Mouse (Mus musculus): ENCODE measurements around the gene Olfr1208. TPM values are rescaled to one million over a fixed set of nuclear protein-coding genes. Genes with fewer than 3 reads are reported as not detected.

Gene Olfr1208
- polyA plus RNA-seq (2012; rRNA removed): not detected in 2 replicates

DNA sequence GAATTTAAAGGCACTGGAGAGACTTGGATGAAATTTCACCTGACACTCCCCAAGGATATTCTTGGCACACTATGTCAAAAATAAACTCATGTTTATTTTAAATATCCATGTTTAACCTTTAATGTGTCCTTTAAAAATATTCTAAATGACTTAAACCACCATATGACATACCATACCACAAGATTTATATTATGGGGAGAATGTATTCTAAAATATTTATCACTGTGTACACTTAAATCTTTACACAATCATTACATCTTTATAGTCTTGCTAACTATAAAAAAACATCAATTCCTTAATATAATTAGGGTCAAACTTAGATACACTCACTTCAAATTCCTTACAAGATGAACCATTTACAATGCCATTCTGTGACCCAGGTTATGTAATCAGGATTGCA lies at the start of gene Olfr1208:
Gene Olfr1208 (minus strand): TSS at position 101 of the 400 bp plus-strand sequence.
- no peak for TF ChIP-seq POLR2A (IDR thresholded peaks at IDR 0.05; ENCODE audit: borderline replicate concordance, extremely low read depth, insufficient read depth, insufficient read length, poor library complexity, severe bottlenecking)
- no peak for TF ChIP-seq CTCF (IDR thresholded peaks at IDR 0.05; ENCODE audit: borderline replicate concordance, extremely low read depth, insufficient read depth, insufficient read length)
- DNase-seq (ENCODE audit: low read depth): no peak

DNA sequence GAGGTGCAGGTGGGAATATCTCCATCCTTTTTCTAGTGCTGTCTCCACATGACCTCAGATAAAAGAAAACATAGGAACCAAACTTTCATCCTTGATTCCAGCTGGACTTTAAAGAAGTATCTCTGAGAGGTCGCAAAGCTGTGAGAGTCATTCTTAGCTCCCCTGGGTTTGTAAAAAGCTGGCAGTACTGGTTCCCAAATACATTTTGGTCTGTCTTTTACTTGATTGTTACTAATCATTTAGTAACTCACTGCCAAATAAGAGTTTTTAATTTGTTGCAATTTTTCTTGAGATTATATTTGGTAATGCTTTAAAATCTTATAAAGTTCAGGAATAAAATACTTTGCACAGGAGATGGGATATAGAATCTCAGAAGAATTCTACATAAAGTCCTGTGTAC lies 35.9 kb upstream of the Olfr1208 start, which contains the start of gene Olfr1211:
Gene Olfr1211 (minus strand): TSS at position 101 of the 400 bp plus-strand sequence.
- DNase-seq (ENCODE audit: low read depth): no peak

DNA sequence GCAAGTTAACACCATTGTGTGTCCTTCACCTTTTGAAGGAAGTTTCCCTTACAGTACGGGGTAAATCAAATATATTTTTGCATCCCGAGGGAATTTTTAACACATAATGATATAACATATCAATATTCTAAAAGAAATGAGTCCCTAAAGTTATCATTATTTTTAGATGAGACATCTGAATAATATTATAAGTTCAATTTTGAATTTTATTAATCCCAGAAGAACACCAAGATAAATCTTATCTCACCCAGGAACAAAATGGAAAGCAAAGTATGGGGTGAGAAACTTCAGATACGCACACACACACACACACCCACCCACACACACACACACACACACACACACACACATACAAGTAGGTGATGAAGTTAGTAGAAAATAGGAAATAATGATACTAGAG lies 12.9 kb upstream of the Olfr1208 start, which contains the start of gene Olfr1209:
Gene Olfr1209 (minus strand): TSS at position 101 of the 400 bp plus-strand sequence.
- TF ChIP-seq POLR2A (IDR thresholded peaks at IDR 0.05; ENCODE audit: borderline replicate concordance, extremely low read depth, insufficient read depth, insufficient read length, poor library complexity, severe bottlenecking) (no peak), CTCF (IDR thresholded peaks at IDR 0.05; ENCODE audit: borderline replicate concordance, extremely low read depth, insufficient read depth, insufficient read length) (no peak)
- DNase-seq (ENCODE audit: low read depth): no peak

More for the DNA sequence above, 35.9 kb upstream of the Olfr1208 start, which contains the start of gene Olfr1211:
- no peak for TF ChIP-seq POLR2A (IDR thresholded peaks at IDR 0.05; ENCODE audit: borderline replicate concordance, extremely low read depth, insufficient read depth, insufficient read length, poor library complexity, severe bottlenecking)
- TF ChIP-seq CTCF (IDR thresholded peaks at IDR 0.05; ENCODE audit: borderline replicate concordance, extremely low read depth, insufficient read depth, insufficient read length): no peak

DNA sequence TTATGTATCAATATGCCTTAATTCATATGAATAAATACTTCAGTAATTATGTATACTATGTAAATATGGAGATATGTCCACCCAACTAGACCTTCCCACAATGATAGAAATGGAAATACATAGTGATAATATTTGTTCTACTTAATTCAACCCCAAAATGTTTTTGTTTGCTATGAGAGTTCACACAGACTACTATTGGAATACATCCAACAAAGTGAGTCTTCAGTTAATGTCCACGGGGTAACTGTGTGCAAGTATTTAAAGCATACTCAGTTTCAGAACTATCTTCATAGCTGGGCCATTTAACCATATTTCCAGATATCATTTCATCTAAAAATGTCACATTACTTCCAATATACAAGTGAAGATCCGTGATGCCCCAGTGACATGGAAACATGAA lies 39.2 kb downstream of the Olfr1208 start, which contains the start of gene Olfr1206:
Gene Olfr1206 (plus strand): TSS at position 301 of the 400 bp plus-strand sequence.
- no peak for DNase-seq (ENCODE audit: low read depth)
- TF ChIP-seq CTCF (IDR thresholded peaks at IDR 0.05; ENCODE audit: borderline replicate concordance, extremely low read depth, insufficient read depth, insufficient read length) (no peak), POLR2A (IDR thresholded peaks at IDR 0.05; ENCODE audit: borderline replicate concordance, extremely low read depth, insufficient read depth, insufficient read length, poor library complexity, severe bottlenecking) (no peak)

DNA sequence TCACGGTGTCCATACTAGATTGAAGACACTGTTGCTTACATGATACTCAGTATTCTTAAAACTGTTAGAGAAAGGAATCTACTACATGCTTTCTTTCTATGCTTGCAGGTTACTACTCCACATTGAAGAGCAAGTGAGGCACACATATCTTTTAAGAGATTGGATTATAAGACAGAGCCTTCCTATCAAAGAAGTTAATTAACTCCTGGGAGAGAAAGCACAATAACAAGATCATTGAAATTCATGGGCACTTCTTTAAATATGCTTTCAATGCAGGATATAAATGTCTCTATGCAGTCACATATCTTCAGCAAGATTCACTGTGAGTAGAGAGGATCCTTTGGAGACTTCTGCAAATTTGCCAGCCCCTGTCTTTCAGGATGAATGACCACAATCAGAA lies 53.1 kb downstream of the Olfr1208 start, which contains the start of gene Olfr1204:
Gene Olfr1204 (plus strand): TSS at position 301 of the 400 bp plus-strand sequence.
- no peak for DNase-seq (ENCODE audit: low read depth)
- TF ChIP-seq CTCF (IDR thresholded peaks at IDR 0.05; ENCODE audit: borderline replicate concordance, extremely low read depth, insufficient read depth, insufficient read length): no peak
- TF ChIP-seq POLR2A (IDR thresholded peaks at IDR 0.05; ENCODE audit: borderline replicate concordance, extremely low read depth, insufficient read depth, insufficient read length, poor library complexity, severe bottlenecking): no peak

Other genes with a start within 250 kb of the Olfr1208 start
- not detected in 2 replicates for gene Olfr1193, start 226.7 kb downstream of the Olfr1208 start, polyA plus RNA-seq (2012; rRNA removed)
- gene Olfr1195, start 213.1 kb downstream of the Olfr1208 start, polyA plus RNA-seq (2012; rRNA removed): not detected in 2 replicates
- gene Olfr1196, start 197.7 kb downstream of the Olfr1208 start, polyA plus RNA-seq (2012; rRNA removed): not detected in 2 replicates
- not detected in 2 replicates for gene Olfr1197, start 169.9 kb downstream of the Olfr1208 start, polyA plus RNA-seq (2012; rRNA removed)
- not detected in 2 replicates for gene Olfr1198, start 150.9 kb downstream of the Olfr1208 start, polyA plus RNA-seq (2012; rRNA removed)
- gene Olfr1199, start 141.8 kb downstream of the Olfr1208 start, polyA plus RNA-seq (2012; rRNA removed): not detected in 2 replicates
- not detected in 2 replicates for gene Olfr1200, start 131.8 kb downstream of the Olfr1208 start, polyA plus RNA-seq (2012; rRNA removed)
- not detected in 2 replicates for gene Olfr1201, start 109.3 kb downstream of the Olfr1208 start, polyA plus RNA-seq (2012; rRNA removed)
- not detected in 2 replicates for gene Olfr1202, start 87.8 kb downstream of the Olfr1208 start, polyA plus RNA-seq (2012; rRNA removed)
- gene Olfr1205, start 72.6 kb downstream of the Olfr1208 start, polyA plus RNA-seq (2012; rRNA removed): not detected in 2 replicates
- not detected in 2 replicates for gene Olfr1204, start 53.0 kb downstream of the Olfr1208 start, polyA plus RNA-seq (2012; rRNA removed)
- not detected in 2 replicates for gene Olfr1206, start 39.1 kb downstream of the Olfr1208 start, polyA plus RNA-seq (2012; rRNA removed)
- not detected in 2 replicates for gene Olfr1209, start 12.8 kb upstream of the Olfr1208 start, polyA plus RNA-seq (2012; rRNA removed)
- not detected in 2 replicates for gene Olfr1211, start 35.8 kb upstream of the Olfr1208 start, polyA plus RNA-seq (2012; rRNA removed)
- gene Olfr1212, start 51.7 kb upstream of the Olfr1208 start, polyA plus RNA-seq (2012; rRNA removed): not detected in 2 replicates
- not detected in 2 replicates for gene Gm13762, start 78.0 kb upstream of the Olfr1208 start, polyA plus RNA-seq (2012; rRNA removed)
- not detected in 2 replicates for gene Olfr1214, start 90.3 kb upstream of the Olfr1208 start, polyA plus RNA-seq (2012; rRNA removed)
- gene Olfr1215, start 104.7 kb upstream of the Olfr1208 start, polyA plus RNA-seq (2012; rRNA removed): not detected in 2 replicates
- gene Olfr1216, start 116.0 kb upstream of the Olfr1208 start, polyA plus RNA-seq (2012; rRNA removed): not detected in 2 replicates
- gene Olfr1217, start 129.8 kb upstream of the Olfr1208 start, polyA plus RNA-seq (2012; rRNA removed): not detected in 2 replicates
- not detected in 2 replicates for gene Olfr1218, start 158.9 kb upstream of the Olfr1208 start, polyA plus RNA-seq (2012; rRNA removed)
- not detected in 2 replicates for gene Olfr1219, start 181.2 kb upstream of the Olfr1208 start, polyA plus RNA-seq (2012; rRNA removed)
- gene Olfr1220, start 204.5 kb upstream of the Olfr1208 start, polyA plus RNA-seq (2012; rRNA removed): not detected in 2 replicates
- not detected in 2 replicates for gene Olfr1221, start 215.0 kb upstream of the Olfr1208 start, polyA plus RNA-seq (2012; rRNA removed)
- not detected in 2 replicates for gene Olfr1222, start 230.7 kb upstream of the Olfr1208 start, polyA plus RNA-seq (2012; rRNA removed)
- not detected in 2 replicates for gene Olfr1223, start 249.2 kb upstream of the Olfr1208 start, polyA plus RNA-seq (2012; rRNA removed)

Data from brain, embryonic 14.5 days (tissue).